Mouse (Mus musculus): ENCODE measurements around the gene Zg16. TPM values are rescaled to one million over a fixed set of nuclear protein-coding genes. Genes with fewer than 3 reads are reported as not detected.

The Zg16 gene
- polyA plus RNA-seq, 1 experiment: 1.2 TPM

DNA sequence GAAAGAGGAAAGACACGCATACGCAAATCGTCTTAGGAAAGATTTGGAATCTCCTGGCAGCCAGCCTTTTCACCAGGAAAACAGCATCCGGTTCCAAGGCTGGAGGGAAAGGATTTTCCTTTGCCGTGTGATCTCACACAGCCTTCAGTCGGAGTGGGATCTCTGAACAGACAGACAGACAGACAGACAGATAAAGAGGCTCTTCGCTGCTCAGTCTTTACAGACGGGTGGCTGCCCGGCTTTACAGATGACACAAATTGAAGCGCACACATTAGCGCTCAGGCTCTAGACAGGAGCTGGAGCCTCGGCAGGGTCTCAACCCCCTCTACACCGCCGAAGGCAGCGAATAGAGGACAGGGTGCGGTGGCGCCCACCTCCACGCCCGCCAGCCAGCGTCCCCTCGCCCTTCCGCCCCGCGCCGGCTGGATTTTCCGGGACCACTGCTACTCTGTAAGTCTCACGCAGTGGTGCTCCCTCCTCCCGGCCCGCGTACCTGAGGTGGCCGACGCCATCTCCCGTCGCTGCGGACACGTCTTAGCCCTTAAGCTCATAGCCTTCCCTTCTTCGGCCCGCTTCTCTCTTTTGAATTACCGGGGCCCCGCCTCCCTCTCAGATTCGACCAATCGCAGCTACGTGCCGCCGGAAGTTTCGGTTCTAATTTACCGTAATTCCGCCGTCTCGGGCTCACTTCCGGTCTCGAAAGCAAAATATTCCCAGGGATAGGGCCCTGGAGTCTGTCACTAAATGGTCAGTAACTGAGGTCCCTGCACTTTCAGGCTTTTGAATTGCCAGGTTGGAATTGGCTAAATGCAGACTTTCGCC lies 45.1 kb downstream of the Zg16 start, which contains the start of gene Kif22:
TSS of gene Kif22 (minus strand) at position 621 of the 822 bp plus-strand sequence.
- peak within 1 kb of the TSS; percentile 100 for H3K4me3 ChIP-seq (ENCODE audit: control insufficient read depth, insufficient read depth, low read length)
- H3K4me1 ChIP-seq (replicated peaks; ENCODE audit: control insufficient read depth, insufficient read depth, low read length): peaks cover 12% of the 10 kb centered on the region
- 0 out of 2 replicates have a peak, but pooled peaks have one; percentile 32 for TF ChIP-seq POLR2A (IDR thresholded peaks at IDR 0.05; ENCODE audit: control insufficient read depth, extremely low read depth, insufficient read depth, low read length, poor library complexity)
- no peak for TF ChIP-seq CTCF (IDR thresholded peaks at IDR 0.05; ENCODE audit: borderline replicate concordance, control insufficient read depth, extremely low read depth, insufficient read depth, low read length, poor library complexity)
- WGBS: under 1% methylated on average over 53 of the region's 53 CpGs
- H3K27me3 ChIP-seq (ENCODE audit: control insufficient read depth, insufficient read depth, low read length): no peaks in the 10 kb centered on the region
- peak within 1 kb of the TSS; percentile 27; the same call in 1 of the 2 replicates for H3K27ac ChIP-seq (ENCODE audit: control insufficient read depth, insufficient read depth, low read length)
- DNase-seq: peak; percentile 91
- no peaks in the 10 kb centered on the region; the same call in 1 of the 2 replicates for H3K36me3 ChIP-seq (ENCODE audit: control insufficient read depth, insufficient read depth, low read length)

DNA sequence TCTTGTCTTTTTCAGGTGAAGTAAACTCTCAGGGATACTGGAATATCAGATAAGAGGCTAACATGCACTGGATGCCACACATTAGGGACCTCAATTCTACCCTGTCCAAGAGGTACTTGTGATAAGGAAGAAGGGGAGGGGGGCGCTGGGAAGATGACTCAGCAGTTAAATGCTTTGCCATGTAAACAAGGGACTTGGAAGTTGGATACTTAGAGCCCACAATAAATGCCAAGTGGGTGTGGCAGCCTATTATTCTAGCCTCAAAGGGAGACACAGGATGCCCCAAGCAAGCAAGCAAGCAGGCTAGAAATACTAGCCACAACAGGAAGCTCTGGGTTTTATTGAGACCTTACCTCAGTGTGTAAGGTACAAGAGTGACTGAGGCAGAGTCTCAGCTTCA lies 55.9 kb downstream of the Zg16 start:
- peaks cover 34% of the 10 kb centered on the region; the same call in 1 of the 2 replicates for H3K36me3 ChIP-seq (ENCODE audit: control insufficient read depth, insufficient read depth, low read length)
- H3K4me3 ChIP-seq (ENCODE audit: control insufficient read depth, insufficient read depth, low read length): no peak overlapping the region
- no peak for DNase-seq
- no peak overlapping the region for H3K27ac ChIP-seq (ENCODE audit: control insufficient read depth, insufficient read depth, low read length)
- no peaks in the 10 kb centered on the region for H3K27me3 ChIP-seq (ENCODE audit: control insufficient read depth, insufficient read depth, low read length)
- no peak for TF ChIP-seq CTCF (IDR thresholded peaks at IDR 0.05; ENCODE audit: borderline replicate concordance, control insufficient read depth, extremely low read depth, insufficient read depth, low read length, poor library complexity)
- peaks cover 8% of the 10 kb centered on the region for H3K4me1 ChIP-seq (replicated peaks; ENCODE audit: control insufficient read depth, insufficient read depth, low read length)
- 82% methylated on average over 1 of the region's 1 CpGs for WGBS

DNA sequence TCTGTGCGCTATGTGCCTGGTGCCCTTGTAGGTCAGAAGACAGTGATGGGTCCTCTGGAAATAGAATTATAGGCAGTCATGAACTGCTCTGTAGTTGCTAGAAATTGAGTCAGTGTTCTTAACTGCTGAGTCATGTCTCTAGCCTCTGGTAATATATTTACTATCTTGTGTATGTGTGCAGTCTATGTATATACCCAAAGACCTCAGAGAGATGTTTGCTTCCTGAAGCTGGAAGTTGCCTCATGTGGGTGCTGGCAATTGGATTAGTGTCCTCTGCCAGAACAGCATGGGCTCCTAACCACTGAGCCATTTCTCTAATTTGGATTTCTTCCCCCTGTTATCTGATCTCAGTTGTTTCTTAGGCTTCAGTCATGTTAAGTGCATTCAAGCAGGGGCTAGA lies 57.0 kb downstream of the Zg16 start:
- Histone ChIP-seq H3K4me1 (replicated peaks; ENCODE audit: control insufficient read depth, insufficient read depth, low read length) (peaks cover 8% of the 10 kb centered on the region), H3K36me3 (ENCODE audit: control insufficient read depth, insufficient read depth, low read length) (peaks cover 25% of the 10 kb centered on the region; the same call in 1 of the 2 replicates), H3K27me3 (ENCODE audit: control insufficient read depth, insufficient read depth, low read length) (no peaks in the 10 kb centered on the region), H3K27ac (ENCODE audit: control insufficient read depth, insufficient read depth, low read length) (no peak overlapping the region), H3K4me3 (ENCODE audit: control insufficient read depth, insufficient read depth, low read length) (no peak overlapping the region)
- TF ChIP-seq POLR2A (IDR thresholded peaks at IDR 0.05; ENCODE audit: control insufficient read depth, extremely low read depth, insufficient read depth, low read length, poor library complexity): no peak
- no peak for TF ChIP-seq CTCF (IDR thresholded peaks at IDR 0.05; ENCODE audit: borderline replicate concordance, control insufficient read depth, extremely low read depth, insufficient read depth, low read length, poor library complexity)
- no peak for DNase-seq
- 100% methylated on average over 1 of the region's 1 CpGs for WGBS

DNA sequence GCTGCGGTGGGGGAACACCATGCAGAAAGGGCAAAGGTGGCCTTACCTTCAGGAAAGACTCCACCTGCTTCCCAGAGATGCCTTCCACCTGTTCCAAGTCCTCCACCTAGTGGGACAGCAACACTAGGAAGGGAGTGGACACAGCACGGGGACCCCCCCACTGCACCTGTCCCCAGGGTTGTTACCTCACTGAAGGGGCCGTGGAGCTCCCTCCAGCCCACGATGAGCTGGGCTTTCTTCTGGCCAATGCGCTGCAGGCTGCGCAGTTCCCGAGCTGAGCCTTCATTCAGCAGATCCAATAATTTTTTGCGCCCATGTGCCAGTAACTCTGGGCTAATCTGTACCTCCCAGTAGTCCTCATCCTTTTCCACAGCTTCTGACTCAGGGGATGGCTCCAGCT lies 59.2 kb downstream of the Zg16 start:
- peaks cover 12% of the 10 kb centered on the region; the same call in 1 of the 2 replicates for H3K36me3 ChIP-seq (ENCODE audit: control insufficient read depth, insufficient read depth, low read length)
- TF ChIP-seq CTCF (IDR thresholded peaks at IDR 0.05; ENCODE audit: borderline replicate concordance, control insufficient read depth, extremely low read depth, insufficient read depth, low read length, poor library complexity) (no peak), POLR2A (IDR thresholded peaks at IDR 0.05; ENCODE audit: control insufficient read depth, extremely low read depth, insufficient read depth, low read length, poor library complexity) (no peak)
- 52% methylated on average over 8 of the region's 8 CpGs for WGBS
- DNase-seq: no peak
- H3K27ac ChIP-seq (ENCODE audit: control insufficient read depth, insufficient read depth, low read length): peak overlapping the region; percentile 94
- peaks cover 21% of the 10 kb centered on the region for H3K4me1 ChIP-seq (replicated peaks; ENCODE audit: control insufficient read depth, insufficient read depth, low read length)
- no peaks in the 10 kb centered on the region for H3K27me3 ChIP-seq (ENCODE audit: control insufficient read depth, insufficient read depth, low read length)
- peak overlapping the region; percentile 55 for H3K4me3 ChIP-seq (ENCODE audit: control insufficient read depth, insufficient read depth, low read length)

DNA sequence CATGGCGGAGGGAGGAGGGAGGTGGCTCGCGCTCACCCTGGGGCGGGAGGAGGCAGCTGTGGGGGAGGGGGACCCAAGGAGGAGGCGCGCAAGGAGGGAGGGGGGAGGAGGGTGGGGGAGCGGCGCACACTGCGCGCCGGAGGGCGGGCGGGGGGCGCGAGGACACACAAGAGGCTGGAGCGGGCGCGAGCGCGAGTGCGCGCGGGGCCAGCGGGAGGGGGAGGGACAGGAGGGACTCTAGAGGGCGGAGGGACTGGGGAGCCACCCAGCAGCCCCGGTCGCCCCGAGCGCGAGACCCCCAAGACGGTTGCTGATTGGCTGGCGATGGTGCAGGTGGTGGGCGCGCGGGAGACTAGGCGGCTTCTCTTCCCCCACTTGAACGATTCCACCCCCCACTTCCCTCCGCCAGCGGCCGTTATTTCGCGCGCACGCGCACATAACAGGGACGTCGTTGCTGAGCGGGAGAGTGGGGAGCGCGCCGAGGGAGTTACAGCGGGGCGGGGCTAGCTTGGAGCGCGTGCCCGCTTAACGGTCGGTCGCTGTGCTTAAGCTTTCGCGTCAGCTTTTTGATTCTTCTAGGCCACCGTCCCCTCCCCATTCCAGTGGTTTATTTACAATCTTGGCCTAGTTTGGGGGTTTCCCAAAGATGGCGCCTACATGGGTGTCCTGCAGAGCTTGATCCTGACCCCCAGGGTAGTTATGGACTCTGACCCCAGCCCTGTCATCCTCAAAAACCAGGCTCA lies 60.0 kb downstream of the Zg16 start, which contains the start of gene Maz:
TSS of gene Maz (minus strand) at position 54 of the 743 bp plus-strand sequence.
- Histone ChIP-seq H3K36me3 (ENCODE audit: control insufficient read depth, insufficient read depth, low read length) (peaks cover 10% of the 10 kb centered on the region; the same call in 1 of the 2 replicates), H3K27ac (ENCODE audit: control insufficient read depth, insufficient read depth, low read length) (peak within 1 kb of the TSS; percentile 94), H3K4me1 (replicated peaks; ENCODE audit: control insufficient read depth, insufficient read depth, low read length) (peaks cover 29% of the 10 kb centered on the region), H3K27me3 (ENCODE audit: control insufficient read depth, insufficient read depth, low read length) (no peaks in the 10 kb centered on the region), H3K4me3 (ENCODE audit: control insufficient read depth, insufficient read depth, low read length) (peak within 1 kb of the TSS; percentile 86)
- DNase-seq: peak; percentile 100
- WGBS: under 1% methylated on average over 39 of the region's 63 CpGs
- TF ChIP-seq POLR2A (IDR thresholded peaks at IDR 0.05; ENCODE audit: control insufficient read depth, extremely low read depth, insufficient read depth, low read length, poor library complexity): peak; percentile 43
- peak; percentile 57; the same call in 1 of the 2 replicates for TF ChIP-seq CTCF (IDR thresholded peaks at IDR 0.05; ENCODE audit: borderline replicate concordance, control insufficient read depth, extremely low read depth, insufficient read depth, low read length, poor library complexity)

DNA sequence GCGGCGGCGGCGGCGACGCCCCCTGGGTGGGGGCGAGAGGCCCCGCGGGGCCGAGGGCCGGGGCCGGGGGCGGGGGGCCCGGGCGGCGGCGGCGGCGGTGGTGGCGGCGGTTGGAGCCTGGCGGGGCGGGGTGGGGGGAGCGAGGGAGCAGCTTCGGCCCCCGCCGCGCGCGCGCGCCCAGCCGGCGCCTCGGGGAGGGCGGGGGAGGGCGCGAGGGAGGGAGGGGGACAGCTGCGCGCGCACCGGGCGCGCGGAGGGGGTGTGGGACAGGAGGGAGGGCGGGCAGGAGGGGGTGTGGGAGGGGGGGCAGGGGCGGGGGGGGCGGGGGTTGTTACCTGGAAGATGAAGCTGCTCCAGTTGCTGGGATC lies 60.5 kb downstream of the Zg16 start:
- DNase-seq: peak; percentile 79
- TF ChIP-seq POLR2A (IDR thresholded peaks at IDR 0.05; ENCODE audit: control insufficient read depth, extremely low read depth, insufficient read depth, low read length, poor library complexity): no peak
- H3K27me3 ChIP-seq (ENCODE audit: control insufficient read depth, insufficient read depth, low read length): no peaks in the 10 kb centered on the region
- H3K27ac ChIP-seq (ENCODE audit: control insufficient read depth, insufficient read depth, low read length): peak overlapping the region; percentile 89; the same call in 1 of the 2 replicates
- H3K36me3 ChIP-seq (ENCODE audit: control insufficient read depth, insufficient read depth, low read length): peaks cover 7% of the 10 kb centered on the region; the same call in 1 of the 2 replicates
- H3K4me1 ChIP-seq (replicated peaks; ENCODE audit: control insufficient read depth, insufficient read depth, low read length): peaks cover 34% of the 10 kb centered on the region
- peak overlapping the region; percentile 86 for H3K4me3 ChIP-seq (ENCODE audit: control insufficient read depth, insufficient read depth, low read length)
- 30% methylated on average over 2 of the region's 48 CpGs for WGBS
